Mouse (Mus musculus) brain, embryonic 14.5 days (tissue): ENCODE measurements around the gene Zc3h13. TPM values are rescaled to one million over a fixed set of nuclear protein-coding genes. Genes with fewer than 3 reads are reported as not detected.

Source experiments
- DNase-seq: peaks from one replicate; pipeline ENCODE4 v3.0.0-alpha.2; 2011; ENCODE audit warnings: low read depth
- CTCF ChIP-seq: fragments of 200-500 bp; IDR thresholded peaks from 2 replicates; pipeline ENCODE4 v1.5.1; 2012; ENCODE audit warnings: inconsistent platforms, mild to moderate bottlenecking, moderate library complexity, borderline replicate concordance; ENCODE audit not compliant: insufficient read depth, insufficient read length; ENCODE audit errors: extremely low read depth
- POLR2A ChIP-seq: fragments of 200-500 bp; IDR thresholded peaks from 2 replicates; pipeline ENCODE4 v1.6.1; 2012; ENCODE audit warnings: mild to moderate bottlenecking, inconsistent platforms, borderline replicate concordance; ENCODE audit not compliant: poor library complexity, insufficient read depth, insufficient read length, severe bottlenecking; ENCODE audit errors: extremely low read depth
- polyA plus RNA-seq: library from polyadenylated mRNA; depleted of rRNA; stranded (reverse); fragments of >200 nt; gene quantifications from 2 replicates; pipeline ENCODE4 v1.2.3, GENCODE M21; 2012; rRNA removed

The Zc3h13 gene
- 21.0 and 32.0 TPM in 2 replicates for polyA plus RNA-seq

DNA sequence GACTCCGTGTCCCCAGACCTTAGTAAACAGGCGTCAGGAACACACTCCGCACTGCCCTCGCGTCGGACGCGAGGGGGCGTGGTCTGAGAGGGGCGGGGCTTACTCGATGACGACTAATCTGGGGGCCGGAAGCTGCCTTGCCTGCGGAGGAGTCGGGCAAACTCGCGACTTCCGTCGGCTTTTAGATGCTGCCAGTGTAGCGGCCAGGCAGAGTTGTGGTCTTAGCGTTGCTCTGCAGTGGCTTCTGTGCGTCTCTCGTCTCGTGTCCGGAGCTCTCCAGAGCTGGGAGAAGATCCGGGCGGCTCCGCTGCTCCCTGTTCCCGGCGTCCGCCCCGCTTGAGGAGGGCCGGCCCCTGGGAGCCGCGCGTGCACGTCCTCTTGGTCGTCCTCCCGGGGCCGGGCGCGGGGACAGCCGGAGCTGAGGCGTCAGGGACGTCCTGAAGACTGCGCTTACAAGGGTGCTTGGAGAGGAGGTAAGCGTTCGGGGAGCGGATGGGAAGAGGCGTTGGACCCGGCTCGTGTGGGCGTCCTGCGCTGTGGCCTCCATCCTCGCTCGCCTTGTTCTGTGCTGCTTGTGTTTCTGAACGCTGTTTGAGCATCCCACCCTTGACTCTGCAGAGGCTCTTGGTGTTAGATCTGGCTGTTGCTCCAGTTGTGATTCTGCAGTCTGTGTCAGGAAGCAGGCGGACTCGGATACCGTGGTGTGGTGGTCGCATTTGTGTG is at the start of gene Zc3h13:
Gene Zc3h13, plus strand, starts transcription at position 181 of the 723 bp plus-strand sequence.
- peak; percentile 97 for DNase-seq
- TF ChIP-seq POLR2A: peak; percentile 76; the same call in 1 of the 2 replicates
- no peak for TF ChIP-seq CTCF

- DNase-seq: no peak
- TF ChIP-seq CTCF (no peak), POLR2A (no peak)
Measured at GRCm38 (mm10) chr14:75235552-75235951, 48.6 kb upstream of the Zc3h13 start.

DNA sequence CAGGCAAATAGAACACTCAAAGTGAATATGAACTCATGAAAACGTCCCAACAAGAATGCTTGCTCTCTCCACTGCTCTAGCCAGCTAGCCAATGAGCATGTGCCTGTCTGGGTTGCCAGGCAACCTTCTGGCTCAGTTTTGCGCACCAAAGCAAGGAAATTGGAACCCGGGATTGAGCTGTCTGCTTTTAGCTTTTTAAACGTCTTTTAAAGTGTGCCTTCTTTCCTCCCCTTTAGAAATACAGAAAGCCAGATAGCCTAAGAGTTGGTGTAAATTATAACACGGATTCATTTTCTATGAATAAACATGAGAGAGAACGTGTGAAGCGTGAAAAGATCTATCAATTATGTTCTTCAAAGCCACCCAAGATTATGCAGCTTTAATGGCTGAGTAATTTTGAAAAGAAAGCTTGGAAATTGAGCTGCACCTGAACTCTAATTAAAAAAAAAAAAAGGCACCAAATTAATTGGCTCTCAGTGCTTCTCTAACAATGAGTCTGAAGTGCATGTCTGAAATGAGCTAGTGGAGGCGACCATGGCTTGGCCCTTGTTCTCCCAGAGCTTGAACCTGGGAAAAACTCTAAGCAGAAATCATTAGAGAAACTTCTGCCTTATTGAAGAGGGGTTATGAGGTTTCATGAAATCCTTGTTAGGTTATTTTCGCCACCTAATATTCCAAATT is 48.1 kb upstream of the Zc3h13 start:
- no peak for TF ChIP-seq POLR2A
- no peak for TF ChIP-seq CTCF
- DNase-seq: peak; percentile 97

DNA sequence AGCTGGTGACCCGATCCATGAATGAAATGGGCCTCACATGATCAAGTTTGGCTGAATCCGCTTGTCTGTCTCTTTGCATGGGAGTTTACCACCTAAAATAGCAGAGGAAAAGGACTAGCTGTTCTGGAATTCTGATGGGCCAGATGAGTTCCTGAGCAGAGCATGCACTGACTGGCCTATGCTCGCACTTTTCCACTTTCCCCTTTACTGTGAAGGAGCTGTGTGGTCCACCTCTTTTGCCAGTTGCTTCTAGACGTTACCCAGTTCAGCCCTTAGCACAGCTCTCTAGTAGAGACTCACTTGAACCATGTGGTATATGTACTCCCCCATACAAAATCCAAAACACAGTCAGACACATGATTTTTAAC is 47.6 kb upstream of the Zc3h13 start:
- no peak for TF ChIP-seq POLR2A
- no peak for TF ChIP-seq CTCF
- no peak for DNase-seq

- TF ChIP-seq CTCF: no peak
- no peak for TF ChIP-seq POLR2A
- DNase-seq: peak; percentile 39
Measured at GRCm38 (mm10) chr14:75237096-75237495, 47.1 kb upstream of the Zc3h13 start.

- no peak for DNase-seq
- no peak for TF ChIP-seq CTCF
- no peak for TF ChIP-seq POLR2A
Measured at GRCm38 (mm10) chr14:75238054-75238692, 46.0 kb upstream of the Zc3h13 start.

DNA sequence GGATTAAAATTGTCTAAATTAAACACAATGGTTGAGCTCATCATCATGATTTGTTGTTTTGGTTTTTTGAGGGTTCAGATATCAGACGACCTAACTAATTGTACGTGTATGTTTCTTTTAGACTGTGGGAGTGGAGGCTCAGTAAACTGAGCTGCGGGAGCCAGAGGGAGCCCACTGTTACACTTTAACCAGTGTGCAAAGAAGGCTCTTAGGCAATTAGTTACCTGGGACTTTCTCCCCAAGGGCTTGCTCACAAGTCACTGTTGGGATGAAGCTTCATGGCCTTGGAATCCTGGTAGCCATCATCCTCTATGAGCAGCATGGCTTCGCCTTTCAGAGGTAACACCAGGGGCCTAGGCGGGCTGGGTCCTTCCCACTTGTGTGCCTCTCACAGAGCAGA is 42.1 kb upstream of the Zc3h13 start, which contains the start of gene Cpb2:
Gene Cpb2, plus strand, starts transcription at position 201 of the 400 bp plus-strand sequence.
- TF ChIP-seq POLR2A: no peak
- no peak for DNase-seq

GRCm38 (mm10) chr14:75246024-75247000 is 37.9 kb upstream of the Zc3h13 start:
- peak; percentile 73 for DNase-seq

GRCm38 (mm10) chr14:75250432-75250831 is 33.7 kb upstream of the Zc3h13 start:
- no peak for DNase-seq
- TF ChIP-seq CTCF: no peak

More at GRCm38 (mm10) chr14:75246024-75247000, 37.9 kb upstream of the Zc3h13 start:
- TF ChIP-seq POLR2A (no peak), CTCF (no peak)

- TF ChIP-seq POLR2A: no peak
- TF ChIP-seq CTCF: peak; percentile 54; the same call in 1 of the 2 replicates
- DNase-seq: peak; percentile 21
Measured at GRCm38 (mm10) chr14:75256521-75256920, 27.7 kb upstream of the Zc3h13 start.
